Comparison of ENCODE assay signal across 17 mouse cellular contexts in genomic region chr4:24991475-24991874, GRCm38 (mm10). TPM values are rescaled to one million over a fixed set of nuclear protein-coding genes. Genes with fewer than 3 reads are reported as not detected.
"Had no signal": no experiment of that assay in that cellular context is flagged by ENCODE, and none has a peak within 500 bp of the region (broad histone marks: within the 10 kb centered on the region; RNA-seq: fewer than 3 reads in every experiment).

No protein-coding gene starts in this region.

- H3K9me3 ChIP-seq: neural tube, embryonic 13.5 days; neural tube, embryonic 15.5 days; stomach, embryonic 15.5 days had no signal

- DNase-seq: retina, postnatal 1 day; right cerebral cortex, adult 18-20 months; right cerebral cortex, postnatal 14 days; right cerebral cortex, postnatal 25 days; right cerebral cortex, postnatal 4 days; spleen, adult 18-20 months; thymus, adult 18-20 months; thymus, adult 2 months; thymus, postnatal 14 days; thymus, postnatal 25 days; thymus, postnatal 36 days; thymus, postnatal 4 days had no signal

- H3K27ac ChIP-seq: neural tube, embryonic 13.5 days; neural tube, embryonic 15.5 days; stomach, embryonic 15.5 days; stomach, postnatal 0 days had no signal

- H3K27me3 ChIP-seq: neural tube, embryonic 13.5 days; neural tube, embryonic 15.5 days; stomach, embryonic 15.5 days had no signal

- H3K36me3 ChIP-seq: neural tube, embryonic 13.5 days; neural tube, embryonic 15.5 days; stomach, embryonic 15.5 days had no signal

- H3K4me3 ChIP-seq: neural tube, embryonic 13.5 days; neural tube, embryonic 15.5 days; stomach, embryonic 15.5 days had no signal

- H3K9ac ChIP-seq: neural tube, embryonic 13.5 days; neural tube, embryonic 15.5 days; stomach, embryonic 15.5 days had no signal

- H3K4me2 ChIP-seq: neural tube, embryonic 13.5 days; neural tube, embryonic 15.5 days; stomach, embryonic 15.5 days had no signal

- H3K4me1 ChIP-seq: neural tube, embryonic 13.5 days; neural tube, embryonic 15.5 days; stomach, embryonic 15.5 days had no signal

RNA-seq across cellular contexts. Expression of gene Gpr63, which starts 25.3 kb away (rescaled TPM):
- total RNA-seq: neutrophil, adult 5-6 weeks had no signal
